ENCODE assay signal across 11 mouse cellular contexts in the genomic region with DNA sequence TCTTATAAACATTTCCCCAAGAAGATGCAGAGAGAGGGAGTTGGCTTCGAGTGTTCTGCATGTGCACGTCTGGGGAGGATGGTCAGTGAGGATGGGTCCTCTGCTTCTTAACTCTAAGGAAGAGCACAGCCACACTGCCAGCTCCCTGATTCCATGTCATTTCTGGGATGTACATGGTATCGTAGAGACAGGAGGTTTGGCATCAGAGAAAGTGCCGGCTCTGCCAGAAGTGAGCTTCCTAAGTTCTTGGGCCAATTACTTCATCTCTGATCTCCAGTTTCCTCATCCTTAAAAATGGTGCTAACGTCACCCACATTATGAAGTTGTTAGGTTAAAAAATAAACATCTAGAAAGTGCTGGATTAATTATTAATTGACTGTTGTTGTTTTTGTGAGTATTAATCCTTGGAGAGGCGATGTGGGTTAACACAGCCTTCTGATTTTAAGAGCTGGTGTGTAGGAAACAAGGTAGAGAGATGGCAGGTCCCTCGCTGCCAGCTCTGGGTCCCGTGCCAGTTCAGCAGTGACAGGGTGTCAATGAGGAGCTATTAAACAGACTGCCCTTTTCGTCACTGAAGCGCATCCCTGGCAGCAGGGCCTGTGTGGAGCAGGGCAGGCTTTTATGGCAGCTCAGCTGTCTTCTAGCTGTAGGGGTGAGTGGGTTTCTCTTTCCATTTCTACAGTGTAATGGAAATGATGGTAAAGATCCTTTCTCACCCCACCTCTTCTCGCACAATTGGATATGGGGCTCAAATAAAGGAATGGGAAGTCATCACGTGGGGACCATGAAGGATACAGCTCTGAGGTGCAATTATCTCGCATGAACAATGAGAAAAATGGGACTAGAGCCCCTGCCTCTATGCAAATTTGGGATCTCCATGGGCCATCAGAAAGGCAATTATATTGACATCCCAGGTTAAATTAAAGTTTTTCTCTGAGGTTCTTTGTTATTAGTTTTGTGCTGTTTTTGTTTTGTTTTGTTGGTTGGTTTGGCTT.
DNase-seq lines count a peak whose midpoint lies in the region; ATAC-seq and TF ChIP-seq lines count a peak whose summit lies in the region.
"Had no signal": no experiment of that assay in that cellular context is flagged by ENCODE, and none has a peak within 500 bp of the region (broad histone marks: within the 10 kb centered on the region; RNA-seq: fewer than 3 reads in every experiment).

No protein-coding gene starts in this region.

- no peak overlapping the region for H3K4me2 ChIP-seq in neural tube, embryonic 11.5 days (ENCODE audit: low read depth)
- no peak overlapping the region for H3K4me2 ChIP-seq in hindbrain, embryonic 11.5 days (replicated peaks; ENCODE audit: low read depth, low read length)
- H3K4me2 ChIP-seq: embryonic facial prominence, embryonic 13.5 days had no signal

- H3K27me3 ChIP-seq in neural tube, embryonic 11.5 days (ENCODE audit: control insufficient read depth, insufficient read depth, low read length): no peaks in the 10 kb centered on the region
- no peaks in the 10 kb centered on the region for H3K27me3 ChIP-seq in hindbrain, embryonic 11.5 days (ENCODE audit: control insufficient read depth, insufficient read depth, low read length)
- H3K27me3 ChIP-seq: embryonic facial prominence, embryonic 13.5 days had no signal

- H3K36me3 ChIP-seq in neural tube, embryonic 11.5 days (ENCODE audit: control insufficient read depth, insufficient read depth, low read length): no peaks in the 10 kb centered on the region
- no peaks in the 10 kb centered on the region for H3K36me3 ChIP-seq in hindbrain, embryonic 11.5 days (ENCODE audit: control insufficient read depth, insufficient read depth, low read length)
- H3K36me3 ChIP-seq: embryonic facial prominence, embryonic 13.5 days had no signal

- intact Hi-C loops in left cerebral cortex, adult 2 months (cut with DNase I): loop anchor here (5.0 kb wide), 1 partner anchor 38 kb away; no protein-coding TSS in a partner anchor

- TF ChIP-seq CTCF in left cerebral cortex, adult 2 months (IDR thresholded peaks at IDR 0.05): no peak

- H3K9me3 ChIP-seq in neural tube, embryonic 11.5 days (ENCODE audit: control insufficient read depth, low read length): no peaks in the 10 kb centered on the region
- no peaks in the 10 kb centered on the region for H3K9me3 ChIP-seq in hindbrain, embryonic 11.5 days (ENCODE audit: control insufficient read depth, low read length)
- H3K9me3 ChIP-seq: embryonic facial prominence, embryonic 13.5 days had no signal

- H3K9ac ChIP-seq in neural tube, embryonic 11.5 days (ENCODE audit: low read length): no peak overlapping the region
- no peak overlapping the region for H3K9ac ChIP-seq in hindbrain, embryonic 11.5 days (ENCODE audit: low read depth, low read length)
- H3K9ac ChIP-seq: embryonic facial prominence, embryonic 13.5 days had no signal

- 62% methylated on average over 13 of the region's 13 CpGs for WGBS in neural tube, embryonic 11.5 days
- WGBS in hindbrain, embryonic 11.5 days: 73% methylated on average over 13 of the region's 13 CpGs

- no peak overlapping the region for H3K27ac ChIP-seq in neural tube, embryonic 11.5 days (ENCODE audit: low read depth, low read length)
- H3K27ac ChIP-seq in hindbrain, embryonic 11.5 days (ENCODE audit: low read depth, low read length): peak overlapping the region; percentile 24; the same call in 1 of the 2 replicates
- no peak overlapping the region for H3K27ac ChIP-seq in left cerebral cortex, adult 2 months
- H3K27ac ChIP-seq: embryonic facial prominence, embryonic 13.5 days had no signal

- H3K4me1 ChIP-seq in neural tube, embryonic 11.5 days (ENCODE audit: control insufficient read depth, insufficient read depth, low read length): no peaks in the 10 kb centered on the region
- H3K4me1 ChIP-seq in hindbrain, embryonic 11.5 days (replicated peaks; ENCODE audit: control insufficient read depth, insufficient read depth, low read length): no peaks in the 10 kb centered on the region
- H3K4me1 ChIP-seq: embryonic facial prominence, embryonic 13.5 days had no signal

- no peak overlapping the region for H3K4me3 ChIP-seq in neural tube, embryonic 11.5 days (ENCODE audit: low read depth, low read length)
- no peak overlapping the region for H3K4me3 ChIP-seq in hindbrain, embryonic 11.5 days (ENCODE audit: low read depth, low read length)
- H3K4me3 ChIP-seq in left cerebral cortex, adult 2 months: no peak overlapping the region
- H3K4me3 ChIP-seq: embryonic facial prominence, embryonic 13.5 days had no signal

- peak; percentile 46; the same call in 1 of the 2 replicates for ATAC-seq in neural tube, embryonic 11.5 days (ENCODE audit: insufficient read depth, low FRiP score, low TSS enrichment)
- ATAC-seq in hindbrain, embryonic 11.5 days (ENCODE audit: low FRiP score): peak; percentile 71
- ATAC-seq in activated CD4-positive, CD25-positive, alpha-beta regulatory T cell, adult 4 months: no peak

- DNase-seq in neural tube, embryonic 11.5 days (ENCODE audit: low spot score): no peak
- no peak for DNase-seq in neural tube, embryonic 10.5 days (ENCODE audit: extremely low spot score, low spot score)
- no peak for DNase-seq in hindbrain, embryonic 11.5 days (ENCODE audit: low spot score)
- peak; percentile 28 for DNase-seq in kidney, postnatal 14 days
- no peak for DNase-seq in layer of hippocampus, postnatal 14 days (ENCODE audit: low spot score in 2 of 2)
- DNase-seq in ovary, postnatal 14 days (ENCODE audit: low spot score): no peak
- no peak for DNase-seq in left cerebral cortex, adult 2 months (ENCODE audit: extremely low spot score in 1 of 2, low spot score in 2 of 2)
- DNase-seq: adrenal gland, postnatal 10 days; gastrocnemius, postnatal 36 days had no signal
